Mouse (Mus musculus) adrenal gland, adult 2 months (tissue): ENCODE measurements around the gene Usp2. TPM values are rescaled to one million over a fixed set of nuclear protein-coding genes. Genes with fewer than 3 reads are reported as not detected.
A peak's percentile ranks its signal among the peaks of the same experiment; 100 is the strongest.

Experiments
- DNase-seq: peaks from one replicate; pipeline ENCODE4 v3.0.0; 2021
- long read RNA-seq: library from polyadenylated mRNA; stranded (forward); transcript quantifications from one replicate; pipeline ENCODE4 v2.0.0, GENCODE M21; 2021
- polyA plus RNA-seq: library from polyadenylated mRNA; depleted of rRNA; stranded (reverse); fragments of >200 nt; gene quantifications from 2 replicates; pipeline ENCODE4 v1.2.3, GENCODE M21; 2012; rRNA removed
- total RNA-seq, 2 experiments: library from RNA; stranded (reverse); gene quantifications; 2 replicates each; pipeline ENCODE4 v1.2.3; 2021

The Usp2 gene
- total RNA-seq (10 to 100 TPM; 33.7 to 60.9 TPM), polyA plus RNA-seq (10.9 and 15.2 TPM in 2 replicates)
- long read RNA-seq, transcript Usp2-202 (12 exons, 2,057 nt), result major isoform, 11 of 22 reads
- long read RNA-seq, transcript Usp2-201 (13 exons, 3,867 nt), result minor isoform, 5 of 22 reads
- long read RNA-seq, partial matches to known transcripts, result 2 of 22 reads
- long read RNA-seq, other reads (novel, unspliced or antisense), result 3 of 22 reads

DNA sequence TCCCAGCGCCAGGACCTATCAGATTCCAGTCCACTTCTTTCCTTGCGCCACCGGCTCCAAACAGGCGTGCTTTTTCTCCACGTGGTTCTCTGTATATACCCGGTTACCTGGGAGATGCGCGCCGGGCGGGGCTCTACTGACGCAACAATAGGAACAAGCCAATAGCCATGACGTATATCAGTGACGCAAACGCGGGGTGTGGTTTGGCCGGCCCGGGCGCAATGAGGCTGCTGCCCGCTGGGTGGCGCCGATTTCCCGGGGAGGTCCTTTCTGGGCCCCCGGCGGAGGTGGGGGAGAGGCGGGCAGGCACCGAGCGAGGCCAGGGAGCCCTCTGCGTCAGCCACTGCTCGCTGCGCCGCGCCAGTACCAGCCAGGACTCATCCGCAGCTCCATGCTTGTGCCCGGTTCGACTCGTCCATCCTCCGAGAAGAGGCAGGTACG is at the start of gene Usp2:
Gene Usp2, plus strand, starts transcription at position 237 of the 441 bp plus-strand sequence.
- DNase-seq, result peak; percentile 100

DNA sequence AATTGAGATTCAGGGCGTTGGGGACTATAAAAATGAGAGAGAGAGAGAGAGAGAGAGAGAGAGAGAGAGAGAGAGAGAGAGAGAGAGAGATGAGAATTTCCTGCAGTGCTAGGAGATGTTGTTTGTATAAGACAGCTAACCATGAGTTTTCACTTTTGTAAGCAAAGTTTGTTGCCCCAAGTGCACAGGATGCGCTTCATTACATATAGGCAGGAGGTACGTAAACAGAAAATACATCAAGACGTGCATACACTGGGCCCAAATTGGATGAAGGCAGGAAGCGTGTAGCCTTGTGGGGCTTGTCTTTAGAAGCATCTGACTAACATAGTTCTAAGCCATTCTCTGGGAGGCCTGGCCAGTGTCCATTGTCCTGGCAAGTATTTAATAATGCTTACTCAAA is 49.0 kb upstream of the Usp2 start:
- DNase-seq, result no peak

DNA sequence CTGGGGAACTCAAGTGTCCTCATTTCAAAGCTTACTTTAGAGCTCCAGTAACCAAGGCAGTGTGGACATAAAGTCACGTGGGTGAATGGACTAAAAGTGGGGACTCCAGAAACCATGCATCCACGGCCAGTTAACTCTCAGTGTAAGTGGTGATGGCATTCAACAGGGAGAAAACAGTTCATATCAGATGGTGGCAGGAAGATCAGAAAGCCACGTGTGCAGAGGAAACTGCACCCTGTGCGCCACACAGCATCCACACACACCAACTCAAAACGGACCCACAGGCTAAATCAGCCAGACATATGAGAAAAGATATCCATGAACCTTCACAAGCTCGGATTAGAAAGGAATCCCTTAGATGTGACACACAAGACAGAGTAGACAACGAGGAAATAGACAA is 46.8 kb upstream of the Usp2 start:
- no peak for DNase-seq

DNA sequence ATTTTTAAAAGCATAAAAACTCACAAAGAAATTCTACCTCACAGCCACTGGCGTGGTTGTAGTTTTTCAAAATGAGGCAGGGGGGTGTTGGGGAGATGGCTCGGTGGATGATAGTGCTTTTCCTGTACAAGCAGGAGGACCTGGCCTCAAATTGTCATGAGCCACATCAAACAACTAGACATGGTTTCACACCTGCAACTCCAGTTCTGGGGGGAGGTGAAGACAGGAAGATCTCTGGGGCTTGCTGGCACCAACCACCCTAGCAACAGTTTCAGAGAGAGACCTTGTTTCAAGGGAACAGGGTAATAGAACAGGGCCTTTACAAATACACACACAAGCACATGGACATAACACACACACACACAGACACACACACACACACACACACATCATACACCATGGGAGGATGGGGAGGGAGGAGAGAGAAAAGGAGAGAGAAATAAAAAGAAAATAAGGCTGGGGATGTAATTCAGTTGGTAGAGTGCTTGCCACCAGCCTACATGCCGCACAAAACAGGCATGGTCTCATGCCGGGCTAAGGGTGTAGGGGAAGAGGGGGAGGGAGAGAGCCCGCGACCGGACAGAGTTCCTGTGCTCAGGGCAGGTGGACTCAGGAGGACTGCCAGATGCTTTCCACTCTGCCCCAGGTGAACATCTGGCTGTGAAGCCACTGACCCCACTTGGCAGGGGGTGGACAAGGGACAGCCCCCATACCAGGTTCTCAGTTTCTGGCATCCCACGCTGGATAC is 44.5 kb upstream of the Usp2 start:
- no peak for DNase-seq

DNA sequence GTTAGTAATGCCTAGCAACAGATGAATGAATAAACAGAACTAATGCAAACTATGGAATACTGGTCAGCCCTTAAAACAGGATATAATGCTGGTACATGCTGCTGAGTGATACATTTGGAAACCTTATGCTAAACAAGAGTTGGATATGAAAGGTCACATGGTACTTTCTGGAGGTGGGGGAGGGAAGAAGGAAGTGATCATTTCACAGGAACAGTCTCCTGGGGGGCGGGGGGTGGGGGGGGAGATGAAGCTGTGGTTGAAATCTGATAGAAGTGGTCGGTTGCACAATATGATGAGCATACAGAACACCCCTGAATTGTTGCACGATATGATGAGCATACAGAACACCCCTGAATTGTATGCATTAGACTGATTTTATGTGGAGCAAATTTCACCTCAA is 42.7 kb upstream of the Usp2 start:
- DNase-seq, result no peak

DNA sequence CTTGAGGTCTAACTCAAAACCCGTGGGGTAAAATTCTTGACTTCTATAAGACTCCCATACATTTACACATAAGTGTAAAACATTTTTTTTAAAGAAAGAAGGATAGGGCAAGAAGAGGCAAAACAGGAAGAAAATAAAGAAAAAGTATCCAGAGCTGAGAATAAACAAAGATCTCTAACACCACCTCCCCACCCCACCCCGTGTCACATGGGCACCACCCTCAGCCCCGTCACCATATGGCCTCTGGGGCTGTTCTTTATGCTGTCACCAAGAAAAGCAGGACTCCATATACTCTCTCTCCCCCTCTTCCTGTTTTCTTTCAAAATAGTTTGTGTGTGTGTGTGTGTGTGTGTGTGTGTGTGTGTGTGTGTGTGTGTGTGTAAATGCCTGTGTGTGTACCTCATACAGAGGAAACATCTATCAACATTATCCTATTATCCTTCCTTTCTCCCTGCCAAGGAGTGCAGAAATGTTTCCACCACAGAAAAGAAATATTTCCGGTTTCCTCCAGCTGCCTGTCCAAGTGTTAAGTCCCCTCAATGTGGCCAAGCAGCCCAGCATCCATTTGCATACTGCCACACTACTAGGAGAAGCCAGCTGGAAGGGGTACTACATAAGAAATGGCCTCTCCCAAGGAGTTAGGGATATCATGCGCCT is 37.1 kb upstream of the Usp2 start:
- no peak for DNase-seq

DNA sequence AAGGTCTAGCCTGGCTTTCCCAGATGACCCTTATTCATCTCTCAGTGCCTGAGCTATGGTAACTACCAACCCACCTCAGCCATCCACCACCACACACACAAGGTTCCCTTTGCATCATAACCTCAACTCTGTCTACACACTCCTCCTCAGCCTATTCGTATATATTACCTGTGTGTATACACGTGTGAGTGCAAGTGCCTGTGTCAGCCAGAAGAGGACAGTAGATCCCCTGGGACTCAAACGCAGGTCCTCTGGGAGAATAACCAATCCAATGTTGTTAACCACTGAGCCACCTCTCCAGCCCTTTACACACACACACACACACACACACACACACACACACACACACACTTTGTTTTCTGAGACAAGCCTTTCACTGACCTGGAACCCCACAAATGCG is 36.2 kb upstream of the Usp2 start:
- no peak for DNase-seq

DNA sequence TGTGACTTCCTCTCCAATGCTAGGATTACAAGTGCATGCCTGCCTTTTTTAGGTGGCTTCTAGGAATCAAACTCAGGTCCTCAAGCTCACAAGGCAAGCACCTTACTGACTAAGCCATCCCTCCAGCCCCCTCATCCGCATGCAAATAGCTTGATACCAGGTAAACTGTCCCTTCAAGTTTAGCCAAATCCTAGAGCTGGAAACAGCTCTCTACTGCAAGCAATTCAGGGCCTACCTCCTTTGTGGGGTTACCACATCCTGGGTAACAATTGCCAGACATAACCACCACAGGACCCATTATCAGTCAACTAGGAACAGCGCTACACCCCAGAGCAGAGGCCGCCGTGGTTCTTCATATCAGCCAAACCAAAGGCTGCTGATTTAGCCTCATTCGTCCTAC is 35.7 kb upstream of the Usp2 start:
- DNase-seq, result no peak

DNA sequence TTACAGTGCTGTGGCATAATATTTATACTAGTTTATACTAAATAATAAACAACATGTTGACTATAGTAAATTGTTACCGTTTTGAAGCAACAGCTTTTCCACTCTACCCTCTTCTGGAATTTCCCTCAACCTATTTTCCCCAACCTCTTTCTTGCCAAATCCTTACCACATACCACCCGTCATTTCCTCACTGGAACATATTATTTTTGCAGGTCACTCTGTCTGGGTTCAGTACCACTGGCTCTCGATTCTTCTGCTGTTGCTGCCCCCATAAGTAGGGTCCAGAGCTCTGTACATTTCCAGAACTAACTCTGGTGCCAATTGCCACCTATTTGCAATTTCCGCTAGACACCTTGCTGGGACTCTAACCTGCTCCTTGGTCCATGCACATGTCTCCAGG is 34.9 kb upstream of the Usp2 start:
- DNase-seq, result no peak

DNA sequence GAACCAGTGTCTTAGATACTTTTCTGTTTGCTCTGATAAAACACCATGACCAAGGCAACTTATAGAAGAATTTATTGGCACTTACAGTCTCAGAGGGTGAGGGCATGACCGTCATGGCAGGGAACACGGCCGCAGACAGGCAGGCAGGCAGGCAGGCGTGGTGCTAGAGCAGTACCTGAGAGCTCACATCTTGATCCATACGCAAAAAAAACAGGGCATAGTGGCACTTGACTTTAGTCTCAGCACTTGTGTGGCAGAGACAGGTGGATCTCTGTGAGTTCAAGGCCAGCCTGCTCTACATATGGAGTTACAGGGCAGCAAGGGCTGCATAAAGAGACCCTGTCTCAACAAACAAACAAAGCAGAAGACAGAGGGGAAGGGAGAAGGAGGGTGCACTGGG is 33.5 kb upstream of the Usp2 start:
- DNase-seq, result no peak

DNA sequence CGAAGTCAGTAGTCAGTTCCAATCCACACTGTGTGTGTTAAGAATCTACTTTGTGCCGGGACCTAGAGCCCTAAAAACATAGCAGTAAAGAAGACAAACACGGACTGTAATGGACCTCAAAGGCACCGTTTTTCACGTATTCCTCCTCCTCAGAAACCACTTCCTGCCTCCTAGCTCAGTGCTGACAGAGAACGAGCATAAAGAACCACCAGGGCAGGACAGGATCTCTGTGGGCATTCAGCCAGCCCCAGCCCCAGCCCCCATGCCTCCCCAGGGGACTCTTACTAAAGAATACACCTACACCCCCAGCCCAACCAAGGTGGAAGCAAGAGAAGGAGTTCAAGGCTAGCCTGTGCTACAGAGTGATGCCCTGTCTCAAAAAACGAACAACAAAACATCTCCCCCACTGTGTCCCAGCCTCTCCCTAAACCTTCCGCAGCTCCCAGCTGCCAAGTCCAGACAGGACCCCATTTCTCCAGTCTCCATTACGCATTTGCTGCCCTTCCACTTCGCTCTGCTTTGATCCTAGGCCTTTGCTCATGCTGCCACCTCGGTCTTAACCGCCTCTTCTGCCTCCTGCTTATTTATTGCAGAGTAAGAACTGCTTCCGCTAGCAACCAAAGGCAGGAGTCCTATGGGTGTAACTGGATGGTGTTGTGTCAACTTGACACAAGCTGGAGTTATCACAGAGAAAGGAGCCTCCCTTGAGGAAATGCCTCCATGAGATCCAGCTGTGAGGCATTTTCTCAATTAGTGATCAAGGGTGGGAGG is 32.7 kb upstream of the Usp2 start:
- no peak for DNase-seq

DNA sequence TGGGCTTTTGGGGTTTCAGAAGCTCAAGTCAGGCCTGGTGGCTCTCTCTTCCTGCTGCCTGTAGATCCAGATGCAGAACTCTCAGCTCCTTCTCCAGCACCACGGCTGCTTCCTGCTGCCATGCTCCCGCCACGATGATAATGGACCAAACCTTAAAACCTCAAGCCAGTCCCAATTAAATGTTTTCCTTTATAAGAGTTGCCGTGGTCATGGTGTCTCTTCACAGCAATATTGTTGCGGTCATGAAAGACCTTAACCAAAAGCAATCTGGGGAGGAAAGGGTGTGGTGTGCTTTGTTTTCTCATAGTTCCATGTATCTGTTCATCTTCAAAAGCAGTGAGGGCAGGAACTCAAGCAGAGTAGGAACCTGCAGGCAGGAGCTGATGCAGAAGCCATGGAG is 29.7 kb upstream of the Usp2 start:
- DNase-seq, result no peak

DNA sequence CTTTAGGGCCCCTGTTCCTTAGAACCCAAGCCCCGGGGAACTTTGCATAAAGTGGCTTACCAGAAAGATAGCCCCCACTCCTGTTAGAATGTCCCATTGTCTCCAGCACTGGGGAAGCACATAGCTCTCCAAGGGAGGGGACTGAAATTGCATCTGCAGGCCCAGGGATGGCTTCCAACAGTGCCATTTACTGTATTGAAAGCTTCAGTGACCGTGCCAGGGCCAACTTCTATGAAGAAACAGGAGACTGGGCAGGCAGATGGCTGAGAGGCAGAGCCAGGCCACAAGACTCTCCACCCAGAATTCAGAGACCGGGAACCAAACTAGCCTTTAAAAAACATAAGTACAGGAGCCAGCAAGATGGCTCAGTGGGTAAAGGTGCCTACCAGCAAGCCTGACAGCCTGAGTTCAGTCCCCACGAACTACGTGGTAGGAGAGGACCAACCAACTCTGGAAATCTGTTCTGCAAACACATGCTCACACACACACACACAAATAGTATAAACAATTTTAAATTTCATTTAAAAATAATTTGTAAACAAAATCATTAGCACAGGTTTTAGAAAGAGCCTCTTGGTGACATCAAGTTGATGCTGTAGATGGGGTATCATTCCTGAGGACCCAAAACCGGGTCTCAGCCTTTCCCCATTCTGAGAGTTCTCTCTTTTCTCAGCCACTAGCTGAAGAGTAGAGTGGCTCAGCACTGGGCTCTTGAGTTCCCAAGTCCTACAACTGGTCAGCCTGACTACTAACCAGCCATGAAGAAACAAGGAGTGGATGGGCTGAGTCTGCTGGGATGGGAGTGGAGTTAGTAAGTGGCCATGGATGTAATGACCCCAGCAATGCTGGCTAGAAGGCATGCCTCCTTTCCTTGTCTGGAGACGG is 25.1 kb upstream of the Usp2 start:
- peak; percentile 7 for DNase-seq

DNA sequence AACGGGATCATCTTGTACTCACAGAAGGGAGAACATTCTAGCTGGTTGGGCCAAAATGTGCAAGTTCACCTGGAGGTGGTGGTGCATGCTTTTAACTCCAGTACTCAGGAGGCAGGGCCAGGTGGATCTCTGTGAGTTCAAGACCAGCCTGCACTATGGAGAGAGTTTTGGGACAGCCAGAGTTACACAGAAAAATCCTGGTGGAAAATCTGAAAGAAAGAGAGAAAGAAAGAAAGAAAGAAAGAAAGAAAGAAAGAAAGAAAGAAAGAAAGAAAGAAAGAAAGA is 24.5 kb upstream of the Usp2 start:
- no peak for DNase-seq

DNA sequence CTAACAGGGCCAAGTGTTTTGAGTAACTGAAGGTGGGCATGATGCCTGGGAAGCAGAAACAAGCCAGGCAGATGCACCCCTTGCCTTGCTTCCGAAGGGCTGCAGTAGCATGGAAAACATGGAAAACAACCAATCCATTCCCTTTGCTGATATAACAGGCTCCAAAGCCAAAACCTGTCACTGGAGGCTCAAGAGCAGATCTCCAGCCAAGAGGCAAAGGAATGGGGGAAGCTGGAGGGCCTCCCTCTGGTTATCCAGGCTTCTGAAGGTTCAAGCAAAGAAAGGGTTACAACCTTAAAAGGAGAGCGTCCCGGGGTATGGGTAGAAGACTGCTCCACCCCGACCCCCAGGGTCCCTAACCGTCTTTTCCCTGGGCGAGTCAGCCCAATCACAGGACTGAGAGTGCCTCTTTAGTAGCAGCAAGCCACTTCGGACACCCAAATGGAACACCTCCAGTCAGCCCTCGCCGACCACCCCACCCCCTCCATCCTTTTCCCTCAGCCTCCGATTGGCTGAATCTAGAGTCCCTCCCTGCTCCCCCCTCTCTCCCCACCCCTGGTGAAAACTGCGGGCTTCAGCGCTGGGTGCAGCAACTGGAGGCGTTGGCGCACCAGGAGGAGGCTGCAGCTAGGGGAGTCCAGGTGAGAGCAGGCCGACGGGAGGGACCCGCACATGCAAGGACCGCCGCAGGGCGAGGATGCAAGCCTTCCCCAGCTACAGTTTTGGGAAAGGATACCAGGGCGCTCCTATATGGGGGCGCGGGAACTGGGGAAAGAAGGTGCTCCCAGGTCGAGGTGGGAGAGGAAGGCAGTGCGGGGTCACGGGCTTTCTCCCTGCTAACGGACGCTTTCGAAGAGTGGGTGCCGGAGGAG is 23.7 kb upstream of the Usp2 start, which contains the start of gene Thy1:
Gene Thy1, plus strand, starts transcription at position 549 of the 872 bp plus-strand sequence.
- peak; percentile 19 for DNase-seq

DNA sequence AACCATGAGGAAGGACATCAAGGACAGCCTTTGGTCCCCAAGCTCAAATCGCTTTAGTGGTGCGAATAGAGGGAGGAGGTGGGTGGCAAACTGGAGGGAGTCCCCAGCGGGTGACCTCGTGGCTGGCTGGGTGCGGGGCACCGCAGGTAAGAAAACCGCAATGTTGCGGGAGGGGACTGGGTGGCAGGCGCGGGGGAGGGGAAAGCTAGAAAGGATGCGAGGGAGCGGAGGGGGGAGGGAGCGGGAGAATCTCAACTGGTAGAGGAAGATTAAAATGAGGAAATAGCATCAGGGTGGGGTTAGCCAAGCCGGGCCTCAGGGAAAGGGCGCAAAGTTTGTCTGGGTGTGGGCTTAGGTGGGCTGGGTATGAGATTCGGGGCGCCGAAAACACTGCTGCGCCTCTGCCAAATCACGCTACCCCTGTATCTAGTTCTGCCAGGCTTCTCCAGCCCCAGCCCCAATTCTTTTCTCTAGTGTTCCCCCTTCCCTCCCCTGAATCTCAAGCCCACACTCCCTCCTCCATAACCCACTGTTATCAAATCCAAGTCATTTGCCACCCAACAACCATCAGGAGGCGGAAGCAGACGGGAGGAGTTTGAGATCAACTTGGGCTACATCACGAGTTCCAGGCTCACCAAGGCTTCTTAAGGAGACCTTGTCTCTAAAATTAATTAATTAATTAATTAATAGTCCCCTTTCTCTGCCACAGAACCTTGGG is 23.0 kb upstream of the Usp2 start:
- DNase-seq, result no peak

DNA sequence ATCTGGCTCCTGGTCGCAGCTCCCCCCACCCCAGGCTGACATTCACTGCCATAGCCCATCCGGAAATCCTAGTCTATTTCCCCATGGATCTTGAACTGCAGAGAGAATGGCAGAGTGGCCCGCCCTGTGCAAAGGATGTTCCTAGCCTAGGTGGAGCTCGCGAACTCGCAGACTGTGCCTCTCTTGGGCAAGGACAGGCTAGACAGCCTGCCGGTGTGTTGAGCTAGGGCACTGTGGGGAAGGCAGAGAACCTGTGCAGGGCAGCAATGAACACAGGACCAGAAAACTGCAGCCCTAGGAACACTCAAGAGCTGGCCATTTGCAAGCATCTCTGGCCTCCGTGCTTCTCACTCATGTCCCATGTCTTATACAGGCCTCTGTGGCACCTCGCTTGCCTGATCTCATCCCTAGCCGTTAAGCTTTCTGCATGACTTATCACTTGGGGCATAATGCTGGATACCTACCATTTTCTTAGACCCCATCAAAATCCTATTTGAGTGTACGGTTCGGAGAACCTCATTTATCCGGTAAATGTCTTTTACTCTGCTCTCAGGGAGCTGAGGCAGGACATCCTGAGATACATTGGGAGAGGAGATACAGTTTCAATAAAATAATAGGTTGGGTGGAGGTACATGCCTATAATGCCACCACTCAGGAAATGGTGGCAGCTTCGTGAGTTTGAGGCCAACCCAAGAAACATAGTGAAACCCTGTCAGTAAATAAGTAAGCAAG is 22.2 kb upstream of the Usp2 start:
- DNase-seq, result no peak

DNA sequence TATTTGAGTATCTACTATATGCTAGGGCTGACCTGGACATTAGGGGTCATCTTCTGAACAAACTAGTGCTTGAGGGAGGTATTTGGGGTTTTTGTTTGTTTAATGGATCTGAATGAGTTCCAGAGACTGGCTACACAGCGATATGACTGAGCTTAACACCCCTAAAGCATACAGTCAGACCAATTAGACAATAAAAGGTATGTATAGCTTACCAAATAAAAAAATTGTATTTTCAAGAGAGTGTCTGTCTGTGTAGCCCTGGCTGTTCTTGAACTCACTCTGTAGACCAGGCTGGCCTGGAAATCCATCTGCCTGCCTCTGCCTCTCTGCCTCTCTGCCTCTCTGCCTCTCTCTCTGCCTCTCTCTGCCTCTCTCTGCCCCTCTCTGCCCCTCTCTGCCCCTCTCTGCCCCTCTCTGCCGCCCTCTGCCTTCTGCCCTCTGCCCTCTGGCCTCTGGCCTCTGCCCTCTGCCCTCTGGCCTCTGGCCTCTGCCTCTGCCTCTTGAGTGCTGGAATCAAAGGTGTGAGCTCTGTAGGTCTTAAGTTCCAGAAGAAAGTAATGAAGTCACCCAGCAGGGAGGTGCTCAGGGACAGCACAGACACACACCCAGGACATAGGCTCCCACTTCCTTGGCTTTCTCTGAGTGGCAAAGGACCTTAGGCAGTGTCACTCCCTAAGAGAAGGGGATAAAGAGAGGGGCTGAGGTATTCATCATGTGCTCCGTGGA is 21.5 kb upstream of the Usp2 start:
- DNase-seq, result no peak

DNA sequence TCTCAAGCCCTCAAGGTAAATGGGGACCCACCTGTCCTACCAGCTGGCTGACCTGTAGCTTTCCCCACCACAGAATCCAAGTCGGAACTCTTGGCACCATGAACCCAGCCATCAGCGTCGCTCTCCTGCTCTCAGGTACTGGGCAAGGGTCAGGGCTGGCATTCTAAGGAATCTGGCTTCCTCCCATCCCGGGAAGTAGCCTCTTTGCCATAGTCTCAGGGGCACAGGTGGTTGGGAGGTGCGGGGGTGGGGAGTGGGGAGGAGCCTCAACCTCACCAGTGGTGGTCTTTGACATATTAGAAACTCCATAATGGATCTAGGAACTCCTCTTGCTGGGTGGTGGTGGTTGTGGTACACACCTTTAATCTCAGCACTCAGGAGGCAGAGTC is 20.9 kb upstream of the Usp2 start:
- DNase-seq, result no peak
